Mouse (Mus musculus) hindbrain, embryonic 15.5 days (tissue): ENCODE measurements around the gene 7420426K07Rik. TPM values are rescaled to one million over a fixed set of nuclear protein-coding genes. Genes with fewer than 3 reads are reported as not detected.

Experiments
- ATAC-seq: fragments of 200-750 bp; cut with Nextera tagmentation; 2 replicates; pipeline ENCODE4 v1.8.0; 2017; ENCODE audit warnings: low read depth, moderate number of reproducible peaks, moderate TSS enrichment; ENCODE audit not compliant: low FRiP score
- H3K27ac ChIP-seq: fragments of 300-500 bp; sonication (generic); replicated peaks from 2 replicates; pipeline ENCODE4 v1.5.1; 2015; ENCODE audit warnings: mild to moderate bottlenecking, inconsistent platforms
- H3K27me3 ChIP-seq: fragments of 300-500 bp; sonication (generic); 2 replicates; pipeline ENCODE4 v1.6.1; 2015; ENCODE audit warnings: control low read depth, inconsistent platforms
- H3K36me3 ChIP-seq: fragments of 300-500 bp; sonication (generic); 2 replicates; pipeline ENCODE4 v1.6.1; 2015; ENCODE audit warnings: control low read depth, inconsistent platforms
- H3K4me1 ChIP-seq: fragments of 300-500 bp; sonication (generic); replicated peaks from 2 replicates; pipeline ENCODE4 v1.6.1; 2015; ENCODE audit warnings: control low read depth, inconsistent platforms
- H3K4me2 ChIP-seq: fragments of 300-500 bp; sonication (generic); 2 replicates; pipeline ENCODE4 v1.6.1; 2015; ENCODE audit warnings: moderate library complexity, mild to moderate bottlenecking, inconsistent platforms
- H3K4me3 ChIP-seq: fragments of 300-500 bp; sonication (generic); 2 replicates; pipeline ENCODE4 v1.5.1; 2015; ENCODE audit warnings: mild to moderate bottlenecking, inconsistent platforms
- H3K9ac ChIP-seq: fragments of 300-500 bp; sonication (generic); 2 replicates; pipeline ENCODE4 v1.6.1; 2015; ENCODE audit warnings: inconsistent platforms
- H3K9me3 ChIP-seq: fragments of 300-500 bp; sonication (generic); 2 replicates; pipeline ENCODE4 v1.6.1; 2016; ENCODE audit warnings: control low read depth, inconsistent platforms
- WGBS: fragments of 180-500 bp; shearing (Covaris S2); methylation state at CpG from one replicate; pipeline ENCODE4 v1.1.7; 2015; 5-methylcytosine and 5-hydroxymethylcytosine counted together
- polyA plus RNA-seq: library from polyadenylated mRNA; unstranded; fragments of >200 nt; fragmentation: Nextera tagmentation; extraction: Ambion mirVana; gene quantifications from 2 replicates; pipeline ENCODE4 v1.2.1, GENCODE M21; 2015

7420426K07Rik gene
- not detected in 2 replicates for polyA plus RNA-seq

DNA sequence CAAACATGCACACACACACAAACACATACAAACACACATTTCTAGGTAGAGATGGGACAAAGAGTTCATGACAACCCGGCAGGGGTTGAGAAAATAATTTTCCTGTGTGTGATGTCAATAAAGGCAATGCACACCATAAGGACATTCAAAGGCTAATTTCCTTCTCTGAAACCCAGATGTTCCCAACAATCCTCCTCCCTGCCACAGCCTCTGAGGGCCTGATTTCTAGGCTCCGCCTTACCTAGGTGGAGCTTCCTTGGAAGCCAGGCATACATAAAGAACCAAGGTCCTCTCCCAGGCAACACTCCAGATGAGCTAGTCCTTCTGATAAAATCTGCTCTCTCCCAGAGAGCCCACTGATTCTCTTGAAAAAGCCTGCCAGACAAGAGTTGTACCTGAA is at the start of gene 7420426K07Rik:
TSS of gene 7420426K07Rik (plus strand) at position 301 of the 400 bp plus-strand sequence.
- WGBS = 91% methylated on average over 2 of the region's 2 CpGs

GRCm38 (mm10) chr9:98856210-98856609 is 46.7 kb upstream of the 7420426K07Rik start, which contains the start of gene Prr23a2:
TSS of gene Prr23a2 (plus strand) at chr9:98856494.
- no peak within 1 kb of the TSS for H3K4me2 ChIP-seq
- H3K4me1 ChIP-seq = no peaks in the 10 kb centered on the region
- no peak for ATAC-seq
- no peaks in the 10 kb centered on the region for H3K27me3 ChIP-seq
- 81% methylated on average over 18 of the region's 18 CpGs for WGBS
- H3K4me3 ChIP-seq = no peak within 1 kb of the TSS
- no peaks in the 10 kb centered on the region for H3K9me3 ChIP-seq
- H3K27ac ChIP-seq = no peak within 1 kb of the TSS
- no peaks in the 10 kb centered on the region for H3K36me3 ChIP-seq
- H3K9ac ChIP-seq = no peak within 1 kb of the TSS

More for the DNA sequence above, at the start of gene 7420426K07Rik:
- no peaks in the 10 kb centered on the region for H3K36me3 ChIP-seq
- ATAC-seq = no peak
- no peak within 1 kb of the TSS for H3K9ac ChIP-seq
- H3K27me3 ChIP-seq = no peaks in the 10 kb centered on the region
- H3K4me3 ChIP-seq = no peak within 1 kb of the TSS
- no peak within 1 kb of the TSS for H3K27ac ChIP-seq
- no peaks in the 10 kb centered on the region for H3K4me1 ChIP-seq
- H3K9me3 ChIP-seq = no peaks in the 10 kb centered on the region
- no peak within 1 kb of the TSS for H3K4me2 ChIP-seq

GRCm38 (mm10) chr9:98863463-98863862 is 39.5 kb upstream of the 7420426K07Rik start:
- no peak overlapping the region for H3K27ac ChIP-seq
- no peaks in the 10 kb centered on the region for H3K9me3 ChIP-seq
- H3K36me3 ChIP-seq = no peaks in the 10 kb centered on the region
- no peak overlapping the region for H3K4me3 ChIP-seq
- ATAC-seq = no peak
- no peak overlapping the region for H3K9ac ChIP-seq
- H3K27me3 ChIP-seq = 0 out of 2 replicates have a peak, but pooled peaks cover 2% of the 10 kb centered on the region
- H3K4me1 ChIP-seq = no peaks in the 10 kb centered on the region
- H3K4me2 ChIP-seq = no peak overlapping the region
- WGBS = 74% methylated on average over 3 of the region's 3 CpGs

- H3K27me3 ChIP-seq = 0 out of 2 replicates have a peak, but pooled peaks cover 2% of the 10 kb centered on the region
- no peak for ATAC-seq
- H3K27ac ChIP-seq = no peak within 1 kb of the TSS
- peak within 1 kb of the TSS; percentile 34 for H3K4me2 ChIP-seq
- no peaks in the 10 kb centered on the region for H3K9me3 ChIP-seq
- no peaks in the 10 kb centered on the region for H3K4me1 ChIP-seq
- WGBS = 56% methylated on average over 22 of the region's 22 CpGs
- H3K36me3 ChIP-seq = no peaks in the 10 kb centered on the region
- no peak within 1 kb of the TSS for H3K4me3 ChIP-seq
- H3K9ac ChIP-seq = no peak within 1 kb of the TSS
Measured at GRCm38 (mm10) chr9:98864571-98864970, 38.3 kb upstream of the 7420426K07Rik start, which contains the start of gene Prr23a3. TSS of gene Prr23a3 (plus strand) at chr9:98864767.

- H3K36me3 ChIP-seq = no peaks in the 10 kb centered on the region
- H3K4me3 ChIP-seq = no peak overlapping the region
- H3K27ac ChIP-seq = no peak overlapping the region
- ATAC-seq = no peak
- H3K4me2 ChIP-seq = no peak overlapping the region
- no peaks in the 10 kb centered on the region for H3K4me1 ChIP-seq
- H3K9ac ChIP-seq = no peak overlapping the region
- no peaks in the 10 kb centered on the region for H3K27me3 ChIP-seq
- H3K9me3 ChIP-seq = peaks cover 4% of the 10 kb centered on the region; the same call in 1 of the 2 replicates
- 66% methylated on average over 1 of the region's 1 CpGs for WGBS
Measured at GRCm38 (mm10) chr9:98901486-98901885, 1.4 kb upstream of the 7420426K07Rik start.

DNA sequence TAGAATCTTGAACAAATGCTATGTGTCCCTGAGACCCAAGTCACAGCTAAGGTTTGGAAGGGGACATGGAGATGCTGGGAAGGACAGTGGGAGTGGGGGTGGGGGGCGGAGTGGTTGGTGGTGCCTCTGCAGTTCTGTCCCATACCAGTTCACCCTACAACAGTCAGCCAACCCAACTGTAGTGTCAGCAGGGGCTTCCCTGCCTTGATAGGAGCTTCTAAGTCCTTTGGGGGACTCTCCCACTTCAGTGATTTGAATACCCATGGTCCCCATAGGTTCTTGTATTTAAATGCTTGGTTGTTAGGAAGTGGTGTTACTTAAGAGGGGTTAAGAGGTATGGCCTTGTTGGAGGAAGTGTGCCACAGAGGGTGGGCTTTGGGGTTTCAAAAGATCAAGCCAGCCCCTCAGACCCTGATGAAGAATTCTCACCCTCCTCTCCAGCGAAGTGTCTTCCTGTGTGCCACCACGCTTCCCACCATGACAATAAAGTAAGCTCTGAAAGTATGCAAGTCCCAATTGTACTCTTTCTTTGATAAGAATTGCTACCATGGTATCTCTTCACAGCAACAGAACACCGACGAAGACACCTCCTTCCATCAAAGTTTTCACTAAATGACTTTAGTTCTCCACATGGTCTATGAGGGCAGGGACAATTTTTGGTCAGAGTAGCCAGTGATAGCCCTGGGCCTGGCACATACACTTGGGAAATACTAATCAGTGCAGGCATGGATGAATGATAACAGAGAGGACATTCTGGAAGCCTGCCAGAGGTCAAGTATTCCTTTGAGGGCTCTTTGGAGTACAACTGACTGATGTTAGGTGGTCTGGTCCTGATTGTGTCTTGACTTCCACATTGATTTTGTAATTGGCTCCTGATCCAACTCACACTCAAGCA is 18.0 kb downstream of the 7420426K07Rik start:
- Histone ChIP-seq H3K9me3 (no peaks in the 10 kb centered on the region), H3K9ac (no peak overlapping the region), H3K4me3 (no peak overlapping the region), H3K4me1 (no peaks in the 10 kb centered on the region), H3K36me3 (no peaks in the 10 kb centered on the region), H3K27me3 (no peaks in the 10 kb centered on the region), H3K27ac (no peak overlapping the region), H3K4me2 (no peak overlapping the region)
- WGBS = 90% methylated on average over 5 of the region's 5 CpGs
- no peak for ATAC-seq

DNA sequence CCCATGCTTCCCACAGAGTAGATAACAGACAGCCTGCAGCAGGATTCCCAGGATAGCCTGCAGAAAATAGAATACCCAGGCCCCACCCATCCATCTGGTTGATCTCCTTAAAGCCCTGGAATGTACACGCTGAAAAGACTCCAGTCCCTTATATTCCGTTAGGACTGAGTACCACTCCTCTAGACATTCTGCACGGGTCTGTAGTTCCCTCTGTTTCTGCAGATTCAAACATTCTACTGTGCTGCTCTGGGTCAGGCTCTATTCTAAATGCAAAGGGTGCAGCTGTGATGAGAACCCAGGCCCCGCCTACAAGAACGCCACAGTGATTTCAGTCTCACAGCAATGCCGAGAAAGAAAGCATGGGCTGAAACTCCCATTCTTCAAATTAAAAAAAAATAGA is 20.2 kb downstream of the 7420426K07Rik start:
- 41% methylated on average over 6 of the region's 6 CpGs for WGBS
- Histone ChIP-seq H3K27me3 (no peaks in the 10 kb centered on the region), H3K4me2 (no peak overlapping the region), H3K36me3 (no peaks in the 10 kb centered on the region), H3K27ac (no peak overlapping the region), H3K4me3 (no peak overlapping the region), H3K4me1 (no peaks in the 10 kb centered on the region), H3K9ac (no peak overlapping the region), H3K9me3 (no peaks in the 10 kb centered on the region)
- ATAC-seq = no peak

DNA sequence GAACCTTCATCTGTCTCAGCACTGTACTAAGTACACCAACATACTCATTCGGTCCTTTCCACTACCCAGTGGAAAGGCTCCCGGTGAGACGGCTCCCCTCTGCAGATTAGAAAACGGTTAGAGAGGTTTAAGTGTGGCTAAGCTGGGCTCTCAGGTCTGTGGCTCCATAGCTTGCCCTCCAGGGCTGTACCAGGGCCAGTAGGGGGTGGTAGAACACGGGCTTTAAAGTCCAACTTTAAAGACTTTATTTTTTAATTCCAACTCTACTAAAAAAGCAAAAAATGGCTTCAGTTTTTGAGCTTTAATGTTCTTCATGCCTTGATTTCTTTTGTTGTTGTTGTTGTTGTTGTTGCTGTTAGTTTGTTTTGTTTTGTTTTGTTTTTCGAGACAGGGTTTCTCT is 21.3 kb downstream of the 7420426K07Rik start:
- Histone ChIP-seq H3K4me1 (no peaks in the 10 kb centered on the region), H3K4me3 (no peak overlapping the region), H3K27me3 (no peaks in the 10 kb centered on the region), H3K4me2 (no peak overlapping the region), H3K27ac (no peak overlapping the region), H3K9me3 (no peaks in the 10 kb centered on the region), H3K36me3 (no peaks in the 10 kb centered on the region), H3K9ac (no peak overlapping the region)
- WGBS = 73% methylated on average over 6 of the region's 6 CpGs
- no peak for ATAC-seq

DNA sequence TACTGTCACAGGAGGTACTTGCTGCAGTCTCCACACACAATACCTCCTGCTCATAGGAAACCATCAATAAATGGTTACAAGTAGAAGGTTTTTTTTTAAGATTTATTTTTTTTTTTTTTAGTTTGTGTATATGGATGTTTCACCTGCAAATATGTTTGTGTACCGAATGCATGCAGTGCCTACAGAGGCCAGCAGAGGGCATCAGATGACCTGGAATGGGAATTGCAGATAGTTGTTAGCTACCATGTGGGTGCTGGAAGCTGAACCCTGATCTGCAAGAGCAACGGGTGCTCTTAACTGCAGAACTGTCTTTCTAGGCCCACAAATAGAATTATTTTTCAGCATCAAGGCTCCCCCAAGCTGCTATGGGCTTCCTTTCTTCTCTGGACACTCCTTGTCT is 26.6 kb downstream of the 7420426K07Rik start:
- Histone ChIP-seq H3K4me3 (no peak overlapping the region), H3K9ac (no peak overlapping the region), H3K27ac (no peak overlapping the region), H3K4me2 (no peak overlapping the region), H3K27me3 (no peaks in the 10 kb centered on the region), H3K36me3 (no peaks in the 10 kb centered on the region), H3K4me1 (no peaks in the 10 kb centered on the region), H3K9me3 (no peaks in the 10 kb centered on the region; the same call in 1 of the 2 replicates)
- WGBS = 85% methylated on average over 2 of the region's 2 CpGs
- ATAC-seq = no peak

DNA sequence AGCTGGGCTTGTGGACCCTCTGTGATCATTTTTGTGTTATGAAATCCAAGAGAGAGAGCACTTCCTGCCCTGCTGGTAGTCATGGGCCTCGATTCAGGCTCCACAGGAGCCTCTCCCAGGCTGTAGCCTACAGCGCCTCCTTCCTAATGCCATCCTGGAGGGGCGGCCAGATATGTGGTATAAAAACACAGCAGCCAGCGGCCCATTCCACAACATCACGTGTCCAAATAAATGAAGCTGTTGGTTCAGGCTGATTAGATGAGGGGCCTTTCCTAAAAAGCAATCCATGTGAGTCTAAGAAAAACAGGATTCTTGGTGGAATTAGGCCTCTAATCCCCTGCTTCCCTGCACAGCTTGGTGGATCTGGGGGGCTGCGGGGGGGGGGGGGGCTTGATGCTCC is 30.0 kb downstream of the 7420426K07Rik start:
- Histone ChIP-seq H3K36me3 (no peaks in the 10 kb centered on the region), H3K4me2 (no peak overlapping the region), H3K27ac (no peak overlapping the region), H3K9me3 (no peaks in the 10 kb centered on the region; the same call in 1 of the 2 replicates), H3K4me3 (no peak overlapping the region), H3K9ac (no peak overlapping the region), H3K4me1 (no peaks in the 10 kb centered on the region), H3K27me3 (0 out of 2 replicates have a peak, but pooled peaks cover 3% of the 10 kb centered on the region)
- ATAC-seq = no peak
- WGBS = 37% methylated on average over 6 of the region's 6 CpGs

GRCm38 (mm10) chr9:98935190-98935909 is 32.4 kb downstream of the 7420426K07Rik start:
- no peak for ATAC-seq
- H3K9me3 ChIP-seq = no peaks in the 10 kb centered on the region
- H3K9ac ChIP-seq = no peak overlapping the region
- H3K27me3 ChIP-seq = 0 out of 2 replicates have a peak, but pooled peaks cover 3% of the 10 kb centered on the region
- whole genome bisulfite sequencing = 24% methylated on average over 16 of the region's 16 CpGs
- H3K27ac ChIP-seq = no peak overlapping the region
- no peaks in the 10 kb centered on the region for H3K36me3 ChIP-seq
- H3K4me1 ChIP-seq = no peaks in the 10 kb centered on the region
- H3K4me3 ChIP-seq = no peak overlapping the region
- no peak overlapping the region for H3K4me2 ChIP-seq

DNA sequence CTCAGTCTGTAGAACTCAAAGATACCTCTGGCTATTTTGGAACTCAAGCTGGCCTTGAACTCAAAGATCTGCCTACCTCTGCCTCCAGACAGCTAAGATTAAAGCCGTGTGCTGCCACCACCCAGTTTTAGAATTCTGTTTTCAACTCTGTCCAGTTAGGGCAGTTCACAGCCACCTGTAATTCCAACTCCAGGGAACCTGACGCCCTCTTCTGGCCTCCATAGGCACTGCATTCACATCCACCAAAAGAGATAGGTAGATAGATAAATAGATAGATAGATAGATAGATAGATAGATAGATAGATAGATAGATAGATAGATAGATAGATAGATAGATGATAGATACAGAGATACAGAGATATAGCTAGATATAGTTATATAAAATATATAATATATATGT is 36.4 kb downstream of the 7420426K07Rik start:
- WGBS = 26% methylated on average over 2 of the region's 2 CpGs
- 0 out of 2 replicates have a peak, but pooled peaks cover 6% of the 10 kb centered on the region for H3K27me3 ChIP-seq
- H3K4me1 ChIP-seq = no peaks in the 10 kb centered on the region
- no peaks in the 10 kb centered on the region for H3K36me3 ChIP-seq
- no peak overlapping the region for H3K9ac ChIP-seq
- ATAC-seq = no peak
- no peak overlapping the region for H3K4me3 ChIP-seq
- H3K4me2 ChIP-seq = no peak overlapping the region
- no peak overlapping the region for H3K27ac ChIP-seq
- H3K9me3 ChIP-seq = no peaks in the 10 kb centered on the region
